Mouse (Mus musculus) limb, embryonic 15.5 days (tissue): ENCODE results near the gene Rgs6. TPM values are rescaled to one million over a fixed set of nuclear protein-coding genes. Genes with fewer than 3 reads are reported as not detected.

Experiments used
- ATAC-seq: fragments of 200-750 bp; cut with Nextera tagmentation; 2 replicates; pipeline ENCODE4 v1.8.0; 2017; ENCODE audit warnings: low read depth, moderate TSS enrichment; ENCODE audit not compliant: insufficient number of reproducible peaks, low FRiP score, low TSS enrichment
- H3K27ac ChIP-seq: fragments of 300-500 bp; sonication (generic); 2 replicates; pipeline ENCODE4 v1.5.1; 2015; ENCODE audit warnings: moderate library complexity, mild to moderate bottlenecking, inconsistent platforms
- H3K27me3 ChIP-seq: fragments of 300-500 bp; sonication (generic); 2 replicates; pipeline ENCODE4 v1.6.1; 2015; ENCODE audit warnings: inconsistent platforms
- H3K36me3 ChIP-seq: fragments of 300-500 bp; sonication (generic); 2 replicates; pipeline ENCODE4 v1.6.1; 2015; ENCODE audit warnings: inconsistent platforms
- H3K4me1 ChIP-seq: fragments of 300-500 bp; sonication (generic); 2 replicates; pipeline ENCODE4 v1.6.1; 2015; ENCODE audit warnings: inconsistent platforms
- H3K4me2 ChIP-seq: fragments of 300-500 bp; sonication (generic); 2 replicates; pipeline ENCODE4 v1.6.1; 2015; ENCODE audit warnings: mild to moderate bottlenecking, inconsistent platforms
- H3K4me3 ChIP-seq: fragments of 300-500 bp; sonication (generic); 2 replicates; pipeline ENCODE4 v1.5.1; 2015; ENCODE audit warnings: mild to moderate bottlenecking, inconsistent platforms
- H3K9ac ChIP-seq: fragments of 300-500 bp; sonication (generic); 2 replicates; pipeline ENCODE4 v1.6.1; 2015; ENCODE audit warnings: inconsistent platforms
- H3K9me3 ChIP-seq: fragments of 300-500 bp; sonication (generic); 2 replicates; pipeline ENCODE4 v1.6.1; 2016; ENCODE audit warnings: inconsistent platforms
- WGBS: fragments of 180-500 bp; shearing (Covaris S2); methylation state at CpG from one replicate; pipeline ENCODE4 v1.1.7; 2015; 5-methylcytosine and 5-hydroxymethylcytosine counted together
- polyA plus RNA-seq: library from polyadenylated mRNA; unstranded; fragments of >200 nt; fragmentation: Nextera tagmentation; extraction: Ambion mirVana; gene quantifications from 2 replicates; pipeline ENCODE4 v1.2.1, GENCODE M21; 2015

The Rgs6 gene
- polyA plus RNA-seq, 1 experiment from 2014 or later: 1.9 TPM

GRCm38 (mm10) chr12:83026985-83027384, 438.9 kb downstream of the Rgs6 start:
- Histone ChIP-seq H3K27ac (no peak overlapping the region), H3K36me3 (no peaks in the 10 kb centered on the region), H3K4me1 (no peaks in the 10 kb centered on the region), H3K27me3 (no peaks in the 10 kb centered on the region), H3K9me3 (no peaks in the 10 kb centered on the region), H3K4me3 (no peak overlapping the region), H3K9ac (no peak overlapping the region), H3K4me2 (no peak overlapping the region)
- ATAC-seq: no peak
- WGBS: 39% methylated on average over 3 of the region's 3 CpGs

- peaks cover 4% of the 10 kb centered on the region; the same call in 1 of the 2 replicates for H3K4me1 ChIP-seq
- H3K4me2 ChIP-seq: no peak overlapping the region
- 62% methylated on average over 7 of the region's 7 CpGs for WGBS
- no peak overlapping the region for H3K4me3 ChIP-seq
- no peaks in the 10 kb centered on the region for H3K36me3 ChIP-seq
- ATAC-seq: no peak
- H3K9ac ChIP-seq: no peak overlapping the region
- no peak overlapping the region for H3K27ac ChIP-seq
- H3K9me3 ChIP-seq: no peaks in the 10 kb centered on the region
- no peaks in the 10 kb centered on the region for H3K27me3 ChIP-seq
These were observed 445.2 kb downstream of the Rgs6 start for GRCm38 (mm10) chr12:83033171-83033835.

- Histone ChIP-seq H3K36me3 (no peaks in the 10 kb centered on the region), H3K9me3 (no peaks in the 10 kb centered on the region), H3K27me3 (no peaks in the 10 kb centered on the region), H3K4me1 (peaks cover 8% of the 10 kb centered on the region; the same call in 1 of the 2 replicates), H3K9ac (no peak overlapping the region), H3K27ac (no peak overlapping the region), H3K4me2 (no peak overlapping the region), H3K4me3 (no peak overlapping the region)
- WGBS: 54% methylated on average over 3 of the region's 3 CpGs
- no peak for ATAC-seq
These were observed 446.9 kb downstream of the Rgs6 start for GRCm38 (mm10) chr12:83034859-83035569.

GRCm38 (mm10) chr12:83037798-83038560, 449.9 kb downstream of the Rgs6 start:
- Histone ChIP-seq H3K36me3 (no peaks in the 10 kb centered on the region), H3K4me3 (no peak overlapping the region), H3K9ac (no peak overlapping the region), H3K4me1 (peaks cover 8% of the 10 kb centered on the region; the same call in 1 of the 2 replicates), H3K4me2 (no peak overlapping the region), H3K27ac (no peak overlapping the region), H3K27me3 (no peaks in the 10 kb centered on the region), H3K9me3 (no peaks in the 10 kb centered on the region)
- WGBS: 64% methylated on average over 25 of the region's 25 CpGs
- ATAC-seq: no peak

GRCm38 (mm10) chr12:83038779-83039178, 450.7 kb downstream of the Rgs6 start:
- Histone ChIP-seq H3K4me1 (peaks cover 8% of the 10 kb centered on the region; the same call in 1 of the 2 replicates), H3K4me3 (no peak overlapping the region), H3K9ac (no peak overlapping the region), H3K36me3 (no peaks in the 10 kb centered on the region), H3K27ac (no peak overlapping the region), H3K27me3 (no peaks in the 10 kb centered on the region), H3K9me3 (no peaks in the 10 kb centered on the region), H3K4me2 (no peak overlapping the region)
- no peak for ATAC-seq
- 70% methylated on average over 7 of the region's 7 CpGs for WGBS

- Histone ChIP-seq H3K36me3 (no peaks in the 10 kb centered on the region), H3K4me2 (no peak overlapping the region), H3K4me3 (no peak overlapping the region), H3K27me3 (no peaks in the 10 kb centered on the region), H3K9me3 (no peaks in the 10 kb centered on the region), H3K27ac (no peak overlapping the region), H3K4me1 (peaks cover 9% of the 10 kb centered on the region; the same call in 1 of the 2 replicates), H3K9ac (no peak overlapping the region)
- no peak for ATAC-seq
- WGBS: 49% methylated on average over 3 of the region's 3 CpGs
These were observed 451.8 kb downstream of the Rgs6 start for GRCm38 (mm10) chr12:83039859-83040258.

GRCm38 (mm10) chr12:83043980-83044620, 456.0 kb downstream of the Rgs6 start:
- Histone ChIP-seq H3K9ac (no peak overlapping the region), H3K9me3 (no peaks in the 10 kb centered on the region), H3K27me3 (no peaks in the 10 kb centered on the region), H3K27ac (no peak overlapping the region), H3K4me2 (no peak overlapping the region), H3K36me3 (no peaks in the 10 kb centered on the region), H3K4me1 (peaks cover 4% of the 10 kb centered on the region; the same call in 1 of the 2 replicates), H3K4me3 (no peak overlapping the region)
- WGBS: 57% methylated on average over 6 of the region's 6 CpGs
- no peak for ATAC-seq

GRCm38 (mm10) chr12:83044621-83044990, 456.5 kb downstream of the Rgs6 start:
- no peak overlapping the region for H3K4me2 ChIP-seq
- H3K9me3 ChIP-seq: no peaks in the 10 kb centered on the region
- no peak for ATAC-seq
- H3K9ac ChIP-seq: no peak overlapping the region
- H3K27me3 ChIP-seq: no peaks in the 10 kb centered on the region
- H3K4me1 ChIP-seq: peaks cover 4% of the 10 kb centered on the region; the same call in 1 of the 2 replicates
- no peaks in the 10 kb centered on the region for H3K36me3 ChIP-seq
- WGBS: 26% methylated on average over 4 of the region's 4 CpGs
- H3K27ac ChIP-seq: no peak overlapping the region
- H3K4me3 ChIP-seq: no peak overlapping the region

- Histone ChIP-seq H3K36me3 (no peaks in the 10 kb centered on the region), H3K27me3 (no peaks in the 10 kb centered on the region), H3K4me3 (no peak overlapping the region), H3K4me1 (peaks cover 4% of the 10 kb centered on the region; the same call in 1 of the 2 replicates), H3K9me3 (no peaks in the 10 kb centered on the region), H3K9ac (no peak overlapping the region), H3K4me2 (no peak overlapping the region), H3K27ac (no peak overlapping the region)
- 60% methylated on average over 12 of the region's 12 CpGs for WGBS
- ATAC-seq: no peak
These were observed 457.0 kb downstream of the Rgs6 start for GRCm38 (mm10) chr12:83045001-83045531.

GRCm38 (mm10) chr12:83046734-83047133, 458.6 kb downstream of the Rgs6 start:
- no peak for ATAC-seq
- Histone ChIP-seq H3K36me3 (no peaks in the 10 kb centered on the region), H3K4me2 (no peak overlapping the region), H3K4me1 (peaks cover 4% of the 10 kb centered on the region; the same call in 1 of the 2 replicates), H3K4me3 (no peak overlapping the region), H3K27me3 (no peaks in the 10 kb centered on the region), H3K9me3 (no peaks in the 10 kb centered on the region), H3K9ac (no peak overlapping the region), H3K27ac (no peak overlapping the region)
- 90% methylated on average over 9 of the region's 9 CpGs for WGBS

GRCm38 (mm10) chr12:83047710-83048109, 459.6 kb downstream of the Rgs6 start:
- H3K36me3 ChIP-seq: no peaks in the 10 kb centered on the region
- H3K4me3 ChIP-seq: no peak overlapping the region
- no peak overlapping the region for H3K4me2 ChIP-seq
- no peak overlapping the region for H3K9ac ChIP-seq
- ATAC-seq: no peak
- peaks cover 4% of the 10 kb centered on the region; the same call in 1 of the 2 replicates for H3K4me1 ChIP-seq
- no peak overlapping the region for H3K27ac ChIP-seq
- no peaks in the 10 kb centered on the region for H3K27me3 ChIP-seq
- 61% methylated on average over 7 of the region's 7 CpGs for WGBS
- no peaks in the 10 kb centered on the region for H3K9me3 ChIP-seq
